Mouse (Mus musculus): Measurements from ENCODE around the gene Snrnp35. TPM values are rescaled to one million over a fixed set of nuclear protein-coding genes. Genes with fewer than 3 reads are reported as not detected.

Snrnp35 gene
- polyA plus RNA-seq (2014; fragmentation: Illumina TruSeq; extraction: RNeasy Lipid Tissue Mini Kit (QIAGEN cat#74804); ENCODE audit: low read depth, low replicate concordance), result 0.58 TPM

GRCm38 (mm10) chr5:124482966-124483654 is at the start of gene Snrnp35:
Gene Snrnp35, plus strand, starts transcription at chr5:124483134.

GRCm38 (mm10) chr5:124439447-124440093 is 43.4 kb upstream of the Snrnp35 start, which contains the start of gene Kmt5a:
Gene Kmt5a, plus strand, starts transcription at chr5:124439930.

GRCm38 (mm10) chr5:124530655-124531582 is 48.0 kb downstream of the Snrnp35 start, which contains the start of gene Rilpl1:
Gene Rilpl1, minus strand, starts transcription at chr5:124531391.

GRCm38 (mm10) chr5:124540383-124540786 is 57.5 kb downstream of the Snrnp35 start, which contains the start of gene Tmed2:
Gene Tmed2, plus strand, starts transcription at chr5:124540695.

Other genes with a start within 250 kb of the Snrnp35 start
- gene Pitpnm2, start 233.4 kb upstream of the Snrnp35 start, polyA plus RNA-seq (2014; fragmentation: Illumina TruSeq; extraction: RNeasy Lipid Tissue Mini Kit (QIAGEN cat#74804); ENCODE audit: low read depth, low replicate concordance), result 8.6 TPM
- gene Mphosph9, start 155.2 kb upstream of the Snrnp35 start, polyA plus RNA-seq (2014; fragmentation: Illumina TruSeq; extraction: RNeasy Lipid Tissue Mini Kit (QIAGEN cat#74804); ENCODE audit: low read depth, low replicate concordance), result 11.8 TPM
- 34.5 TPM for gene 2810006K23Rik, start 155.0 kb upstream of the Snrnp35 start, polyA plus RNA-seq (2014; fragmentation: Illumina TruSeq; extraction: RNeasy Lipid Tissue Mini Kit (QIAGEN cat#74804); ENCODE audit: low read depth, low replicate concordance)
- 227 TPM for gene Cdk2ap1, start 120.1 kb upstream of the Snrnp35 start, polyA plus RNA-seq (2014; fragmentation: Illumina TruSeq; extraction: RNeasy Lipid Tissue Mini Kit (QIAGEN cat#74804); ENCODE audit: low read depth, low replicate concordance)
- gene Sbno1, start 57.1 kb upstream of the Snrnp35 start, polyA plus RNA-seq (2014; fragmentation: Illumina TruSeq; extraction: RNeasy Lipid Tissue Mini Kit (QIAGEN cat#74804); ENCODE audit: low read depth, low replicate concordance), result 106 TPM
- 144 TPM for gene Kmt5a, start 43.2 kb upstream of the Snrnp35 start, polyA plus RNA-seq (2014; fragmentation: Illumina TruSeq; extraction: RNeasy Lipid Tissue Mini Kit (QIAGEN cat#74804); ENCODE audit: low read depth, low replicate concordance)
- 2.6 TPM for gene Rilpl2, start 4.8 kb upstream of the Snrnp35 start, polyA plus RNA-seq (2014; fragmentation: Illumina TruSeq; extraction: RNeasy Lipid Tissue Mini Kit (QIAGEN cat#74804); ENCODE audit: low read depth, low replicate concordance)
- gene Rilpl1, start 48.3 kb downstream of the Snrnp35 start, polyA plus RNA-seq (2014; fragmentation: Illumina TruSeq; extraction: RNeasy Lipid Tissue Mini Kit (QIAGEN cat#74804); ENCODE audit: low read depth, low replicate concordance), result 6.8 TPM
- 1,447 TPM for gene Tmed2, start 57.6 kb downstream of the Snrnp35 start, polyA plus RNA-seq (2014; fragmentation: Illumina TruSeq; extraction: RNeasy Lipid Tissue Mini Kit (QIAGEN cat#74804); ENCODE audit: low read depth, low replicate concordance)
- 11.3 TPM for gene Ddx55, start 69.7 kb downstream of the Snrnp35 start, polyA plus RNA-seq (2014; fragmentation: Illumina TruSeq; extraction: RNeasy Lipid Tissue Mini Kit (QIAGEN cat#74804); ENCODE audit: low read depth, low replicate concordance)
- 46.1 TPM for gene Eif2b1, start 96.0 kb downstream of the Snrnp35 start, polyA plus RNA-seq (2014; fragmentation: Illumina TruSeq; extraction: RNeasy Lipid Tissue Mini Kit (QIAGEN cat#74804); ENCODE audit: low read depth, low replicate concordance)
- 6.8 TPM for gene Gtf2h3, start 96.0 kb downstream of the Snrnp35 start, polyA plus RNA-seq (2014; fragmentation: Illumina TruSeq; extraction: RNeasy Lipid Tissue Mini Kit (QIAGEN cat#74804); ENCODE audit: low read depth, low replicate concordance)
- gene Atp6v0a2, start 145.4 kb downstream of the Snrnp35 start, polyA plus RNA-seq (2014; fragmentation: Illumina TruSeq; extraction: RNeasy Lipid Tissue Mini Kit (QIAGEN cat#74804); ENCODE audit: low read depth, low replicate concordance), result 54.8 TPM
- 0.82 TPM for gene Dnah10, start 242.0 kb downstream of the Snrnp35 start, polyA plus RNA-seq (2014; fragmentation: Illumina TruSeq; extraction: RNeasy Lipid Tissue Mini Kit (QIAGEN cat#74804); ENCODE audit: low read depth, low replicate concordance)